Mouse (Mus musculus): Measurements from ENCODE around the gene Laptm5.

DNA sequence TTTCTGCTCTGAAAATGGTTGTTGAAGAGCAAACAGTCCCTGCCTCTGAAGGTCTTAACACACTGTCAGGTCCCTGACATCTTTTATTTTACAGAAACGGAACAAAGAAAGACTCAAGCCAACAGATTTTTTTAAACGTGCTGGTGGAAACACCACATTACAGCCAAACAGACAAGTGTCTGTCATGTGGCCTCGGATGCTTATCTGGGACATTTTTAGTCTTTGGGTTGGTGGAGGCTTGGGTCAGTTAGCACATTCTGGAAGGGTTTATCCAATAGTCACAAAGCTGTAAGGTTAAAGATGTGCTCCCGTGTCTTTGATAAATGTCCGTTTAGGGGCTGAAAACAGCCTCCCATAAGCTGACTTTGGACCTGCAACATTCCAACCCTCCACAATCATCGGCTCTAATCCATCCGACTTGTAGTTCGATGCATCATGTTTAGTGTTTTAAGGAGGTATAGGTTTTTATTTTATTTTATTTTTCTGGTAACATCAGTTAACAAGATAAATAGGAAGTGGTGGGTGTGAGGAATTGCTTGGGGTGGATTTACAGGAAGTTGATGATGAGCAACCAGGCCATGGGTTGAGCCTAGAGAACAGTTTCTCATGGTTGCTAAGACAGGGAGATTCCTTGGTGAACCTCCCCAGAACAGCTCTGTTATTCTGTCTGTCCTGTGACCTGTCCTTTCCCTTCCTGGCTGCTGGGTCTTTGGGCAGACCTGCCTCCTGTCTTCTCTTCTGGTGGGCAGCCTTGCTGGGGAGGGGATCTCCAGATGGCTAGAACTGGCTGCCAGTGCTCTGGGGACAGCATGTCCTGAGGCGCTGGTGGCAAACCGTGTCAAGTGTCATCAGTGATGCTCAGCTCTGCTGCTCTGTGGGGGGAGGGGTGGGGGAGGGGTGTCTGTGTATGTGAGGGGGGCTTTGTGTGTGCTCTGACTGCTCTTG, 6.2 kb downstream of the Laptm5 start:
- TF ChIP-seq POLR2A (IDR thresholded peaks at IDR 0.05; ENCODE audit: control insufficient read depth, low read depth, low read length) (no peak), CTCF (IDR thresholded peaks at IDR 0.05; ENCODE audit: control insufficient read depth, insufficient read depth, insufficient replicate concordance, low read depth, low read length) (no peak)

Data from testis, adult 2 months (tissue).